Mouse (Mus musculus) bone marrow macrophage, adult 2 months (primary cell): ENCODE data around the gene Zmynd8.

ENCODE experiments used
- CTCF ChIP-seq: IDR thresholded peaks from 2 replicates; pipeline ENCODE4 v1.5.1; 2012; ENCODE audit warnings: low read depth, mild to moderate bottlenecking, low read length, moderate library complexity
- POLR2A ChIP-seq: IDR thresholded peaks from 2 replicates; pipeline ENCODE4 v1.6.1; 2012; ENCODE audit warnings: mild to moderate bottlenecking, low read depth, low read length, borderline replicate concordance

GRCm38 (mm10) chr2:165769375-165769948 is 129.4 kb downstream of the Zmynd8 start:
- no peak for TF ChIP-seq CTCF
- no peak for TF ChIP-seq POLR2A
